Mouse (Mus musculus) C2C12 (cell line): Measurements from ENCODE around the gene Arap2. TPM values are rescaled to one million over a fixed set of nuclear protein-coding genes. Genes with fewer than 3 reads are reported as not detected.

Source experiments
- H3K27me3 ChIP-seq: one replicate; pipeline ENCODE4 v1.6.1; 2011; ENCODE audit not compliant: control insufficient read depth, insufficient read depth, insufficient read length
- H3K36me3 ChIP-seq: one replicate; pipeline ENCODE4 v1.6.1; 2011; ENCODE audit not compliant: control insufficient read depth, insufficient read depth
- H3K4me3 ChIP-seq: one replicate; pipeline ENCODE4 v1.5.1; 2011; ENCODE audit warnings: mild to moderate bottlenecking, control low read depth; ENCODE audit not compliant: poor library complexity, insufficient read depth, severe bottlenecking
- H3K79me2 ChIP-seq: one replicate; pipeline ENCODE4 v1.6.1; 2011; ENCODE audit not compliant: control insufficient read depth, insufficient read depth
- H3K79me3 ChIP-seq: one replicate; pipeline ENCODE4 v1.6.1; 2011; ENCODE audit warnings: low read depth, control low read depth
- H3ac ChIP-seq: one replicate; pipeline ENCODE3; 2011; ENCODE audit warnings: low read depth; ENCODE audit not compliant: control insufficient read depth, insufficient read length
- CEBPB ChIP-seq: IDR thresholded peaks from one replicate; pipeline ENCODE4 v1.6.1; 2011; ENCODE audit warnings: low read depth, mild to moderate bottlenecking, control low read depth, moderate library complexity
- CTCF ChIP-seq: IDR thresholded peaks from one replicate; pipeline ENCODE4 v1.5.1; 2011; ENCODE audit not compliant: control insufficient read depth, insufficient read depth, insufficient read length
- FOSL1 ChIP-seq: IDR thresholded peaks from one replicate; pipeline ENCODE4 v1.8.0; 2011; ENCODE audit warnings: mild to moderate bottlenecking, low read length; ENCODE audit not compliant: poor library complexity, insufficient read depth, severe bottlenecking
- MAX ChIP-seq: IDR thresholded peaks from one replicate; pipeline ENCODE4 v1.6.1; 2011; ENCODE audit warnings: mild to moderate bottlenecking, control low read depth
- MYOD1 ChIP-seq: IDR thresholded peaks from one replicate; pipeline ENCODE4 v1.6.1; 2011; ENCODE audit warnings: low read depth; ENCODE audit not compliant: control insufficient read depth, insufficient read length
- MYOG ChIP-seq: IDR thresholded peaks from one replicate; pipeline ENCODE4 v1.6.1; 2011; ENCODE audit not compliant: control insufficient read depth, insufficient read length; ENCODE audit errors: extremely low read depth
- USF1 ChIP-seq: IDR thresholded peaks from one replicate; pipeline ENCODE4 v1.6.1; 2011; ENCODE audit warnings: low read depth, mild to moderate bottlenecking, control low read depth, moderate library complexity
- polyA plus RNA-seq: library from polyadenylated mRNA; unstranded; fragments of >200 nt; fragmentation: generic; extraction: Trizol; gene quantifications from one replicate; pipeline ENCODE4 v1.2.1, GENCODE M21; 2012; ENCODE audit warnings: missing spikeins

The Arap2 gene
- polyA plus RNA-seq, 1 experiment: 0.51 TPM

GRCm38 (mm10) chr5:62622848-62623479 is 143.0 kb downstream of the Arap2 start:
- Histone ChIP-seq H3K27me3 (no peaks in the 10 kb centered on the region), H3K36me3 (no peaks in the 10 kb centered on the region), H3K79me2 (no peaks in the 10 kb centered on the region), H3K4me3 (no peak overlapping the region), H3K79me3 (no peaks in the 10 kb centered on the region), H3ac (no peak overlapping the region)
- TF ChIP-seq CTCF (no peak), MYOG (no peak), USF1 (no peak), MYOD1 (no peak), FOSL1 (no peak), MAX (no peak), CEBPB (no peak)

GRCm38 (mm10) chr5:62618286-62618685 is 147.7 kb downstream of the Arap2 start:
- H3K36me3 ChIP-seq: no peaks in the 10 kb centered on the region
- no peak overlapping the region for H3K4me3 ChIP-seq
- no peaks in the 10 kb centered on the region for H3K79me2 ChIP-seq
- no peak for TF ChIP-seq FOSL1
- no peak for TF ChIP-seq MYOG
- TF ChIP-seq USF1: no peak
- TF ChIP-seq CEBPB: no peak
- TF ChIP-seq MAX: no peak
- no peak for TF ChIP-seq MYOD1
- TF ChIP-seq CTCF: no peak
- H3K27me3 ChIP-seq: no peaks in the 10 kb centered on the region
- no peaks in the 10 kb centered on the region for H3K79me3 ChIP-seq
- no peak overlapping the region for H3ac ChIP-seq

- Histone ChIP-seq H3K4me3 (no peak overlapping the region), H3K27me3 (no peaks in the 10 kb centered on the region), H3K79me2 (no peaks in the 10 kb centered on the region), H3K36me3 (no peaks in the 10 kb centered on the region), H3ac (no peak overlapping the region), H3K79me3 (no peaks in the 10 kb centered on the region)
- no peak for TF ChIP-seq FOSL1
Observed at GRCm38 (mm10) chr5:62611990-62612389, 154.0 kb downstream of the Arap2 start.

DNA sequence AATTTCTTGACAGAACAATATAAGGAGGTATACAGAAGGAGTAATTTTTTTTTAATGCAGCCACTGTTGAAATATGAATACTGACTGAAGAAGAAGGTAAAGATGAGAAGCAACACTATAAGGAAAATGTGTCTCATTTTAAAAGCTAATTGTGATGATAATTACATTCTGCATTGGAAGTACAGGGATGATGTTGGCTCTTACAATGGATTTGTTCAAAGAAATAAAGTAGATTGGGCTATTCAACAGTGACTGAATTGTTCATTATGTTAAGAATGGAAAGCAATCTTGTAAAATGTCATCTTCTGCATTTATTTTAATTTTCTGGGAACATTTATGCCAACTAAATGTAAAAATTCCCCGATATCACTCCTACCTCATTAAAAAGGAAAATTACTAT is 178.6 kb downstream of the Arap2 start:
- H3K4me3 ChIP-seq: no peak overlapping the region
- TF ChIP-seq CEBPB (no peak), MAX (no peak), MYOG (no peak), FOSL1 (no peak), CTCF (no peak), USF1 (no peak), MYOD1 (no peak)
- H3K79me3 ChIP-seq: no peaks in the 10 kb centered on the region
- no peaks in the 10 kb centered on the region for H3K36me3 ChIP-seq
- H3K79me2 ChIP-seq: no peaks in the 10 kb centered on the region
- no peaks in the 10 kb centered on the region for H3K27me3 ChIP-seq
- no peak overlapping the region for H3ac ChIP-seq

- Histone ChIP-seq H3ac (no peak overlapping the region), H3K4me3 (no peak overlapping the region), H3K79me2 (no peaks in the 10 kb centered on the region), H3K79me3 (no peaks in the 10 kb centered on the region), H3K27me3 (no peaks in the 10 kb centered on the region), H3K36me3 (no peaks in the 10 kb centered on the region)
- TF ChIP-seq MAX (no peak), MYOD1 (no peak), CEBPB (no peak), CTCF (no peak), USF1 (no peak), FOSL1 (no peak), MYOG (no peak)
Observed at GRCm38 (mm10) chr5:62582643-62583042, 183.3 kb downstream of the Arap2 start.

- TF ChIP-seq MAX (no peak), MYOD1 (no peak), FOSL1 (no peak), USF1 (no peak), CTCF (no peak), MYOG (no peak), CEBPB (no peak)
- Histone ChIP-seq H3K79me3 (no peaks in the 10 kb centered on the region), H3K27me3 (no peaks in the 10 kb centered on the region), H3K36me3 (no peaks in the 10 kb centered on the region), H3ac (no peak overlapping the region), H3K79me2 (no peaks in the 10 kb centered on the region), H3K4me3 (no peak overlapping the region)
Observed at GRCm38 (mm10) chr5:62581699-62582098, 184.3 kb downstream of the Arap2 start.
